Mouse (Mus musculus): Measurements from ENCODE around the gene Cdh7. TPM values are rescaled to one million over a fixed set of nuclear protein-coding genes. Genes with fewer than 3 reads are reported as not detected.
A peak's percentile ranks its signal among the peaks of the same experiment; 100 is the strongest.

The Cdh7 gene
- 12.0 and 15.1 TPM in 2 replicates for polyA plus RNA-seq (2015; fragmentation: Nextera tagmentation; extraction: Ambion mirVana)

GRCm38 (mm10) chr1:109982064-109982808, at the start of gene Cdh7:
Gene Cdh7 (plus strand): TSS chr1:109982431.
- Histone ChIP-seq H3K36me3 (no peaks in the 10 kb centered on the region), H3K27me3 (no peaks in the 10 kb centered on the region), H3K27ac (replicated peaks) (peak within 1 kb of the TSS; percentile 81), H3K4me2 (peak within 1 kb of the TSS; percentile 86), H3K4me3 (peak within 1 kb of the TSS; percentile 69), H3K9me3 (no peaks in the 10 kb centered on the region), H3K9ac (peak within 1 kb of the TSS; percentile 75), H3K4me1 (replicated peaks) (peaks cover 29% of the 10 kb centered on the region)
- peak; percentile 92 for ATAC-seq (ENCODE audit: low read depth)
- 0% methylated on average over 35 of the region's 35 CpGs for WGBS

- Histone ChIP-seq H3K4me2 (no peak overlapping the region), H3K4me1 (replicated peaks) (no peaks in the 10 kb centered on the region), H3K27ac (replicated peaks) (no peak overlapping the region), H3K9ac (no peak overlapping the region), H3K9me3 (no peaks in the 10 kb centered on the region), H3K27me3 (no peaks in the 10 kb centered on the region), H3K36me3 (no peaks in the 10 kb centered on the region), H3K4me3 (no peak overlapping the region)
- ATAC-seq (ENCODE audit: low read depth): peak; percentile 36; the same call in 1 of the 2 replicates
- WGBS: 62% methylated on average over 3 of the region's 3 CpGs
Measured at GRCm38 (mm10) chr1:109932674-109933073, 49.6 kb upstream of the Cdh7 start.

DNA sequence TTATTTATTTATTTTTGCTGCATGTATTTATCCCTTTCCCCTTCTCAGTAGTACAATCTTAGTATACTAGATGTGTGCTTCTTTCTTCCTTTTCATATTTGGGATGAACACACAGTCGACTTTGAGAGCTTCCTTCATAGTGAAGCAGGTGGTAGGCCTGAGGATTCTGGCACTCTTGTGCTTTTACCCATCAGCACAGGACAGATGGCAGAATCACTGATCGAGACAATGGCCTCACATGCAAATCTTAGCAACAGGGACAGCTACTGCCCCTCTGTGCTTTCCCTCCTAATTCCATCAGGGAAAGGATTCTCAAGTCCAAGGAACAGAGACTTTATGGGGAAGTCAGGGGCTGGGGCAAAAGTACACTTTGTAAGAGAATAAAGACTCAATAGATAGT, 33.7 kb upstream of the Cdh7 start:
- Histone ChIP-seq H3K4me3 (no peak overlapping the region), H3K36me3 (no peaks in the 10 kb centered on the region), H3K9me3 (no peaks in the 10 kb centered on the region), H3K4me1 (replicated peaks) (no peaks in the 10 kb centered on the region), H3K27ac (replicated peaks) (no peak overlapping the region), H3K9ac (no peak overlapping the region), H3K4me2 (no peak overlapping the region), H3K27me3 (no peaks in the 10 kb centered on the region)
- 56% methylated on average over 2 of the region's 2 CpGs for WGBS
- no peak for ATAC-seq (ENCODE audit: low read depth)

- WGBS: 31% methylated on average over 5 of the region's 5 CpGs
- no peaks in the 10 kb centered on the region for H3K36me3 ChIP-seq
- no peak overlapping the region for H3K4me3 ChIP-seq
- H3K9ac ChIP-seq: no peak overlapping the region
- no peak overlapping the region for H3K27ac ChIP-seq (replicated peaks)
- H3K4me1 ChIP-seq (replicated peaks): no peaks in the 10 kb centered on the region
- H3K9me3 ChIP-seq: no peaks in the 10 kb centered on the region
- H3K27me3 ChIP-seq: no peaks in the 10 kb centered on the region
- no peak for ATAC-seq (ENCODE audit: low read depth)
- no peak overlapping the region for H3K4me2 ChIP-seq
Measured at GRCm38 (mm10) chr1:109971721-109972425, 10.4 kb upstream of the Cdh7 start.

DNA sequence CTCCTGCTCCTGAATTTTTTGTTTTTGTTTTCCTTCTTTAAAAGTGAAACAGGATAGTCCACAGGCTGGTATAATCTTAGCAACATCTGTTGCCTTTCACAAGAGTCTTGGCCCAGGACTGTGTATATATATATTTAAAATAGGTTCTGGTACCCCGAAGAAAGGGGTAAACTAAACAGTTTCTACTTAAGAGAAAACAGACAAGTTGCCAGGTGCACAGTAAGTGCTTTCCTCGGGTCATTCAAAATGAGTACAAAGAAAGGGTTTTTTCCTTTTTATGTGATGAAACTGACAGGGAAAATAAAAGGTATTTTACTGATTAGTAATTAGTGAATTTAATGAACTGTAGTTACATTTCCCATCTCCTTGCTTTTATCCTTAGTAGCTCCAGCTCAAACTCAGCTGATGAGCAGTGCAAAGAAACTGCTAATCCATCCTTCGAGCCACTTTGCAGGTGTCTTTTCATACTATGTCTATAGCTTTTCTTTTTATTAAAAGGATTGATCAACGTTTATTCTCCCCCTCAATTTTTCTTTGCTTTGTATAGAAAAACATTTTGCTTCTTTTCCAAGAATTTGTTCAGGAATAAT, 9.7 kb upstream of the Cdh7 start:
- no peaks in the 10 kb centered on the region for H3K27me3 ChIP-seq
- WGBS: 42% methylated on average over 4 of the region's 4 CpGs
- no peak overlapping the region for H3K9ac ChIP-seq
- H3K4me2 ChIP-seq: no peak overlapping the region
- H3K27ac ChIP-seq (replicated peaks): no peak overlapping the region
- H3K36me3 ChIP-seq: no peaks in the 10 kb centered on the region
- no peak overlapping the region for H3K4me3 ChIP-seq
- H3K9me3 ChIP-seq: no peaks in the 10 kb centered on the region
- no peak for ATAC-seq (ENCODE audit: low read depth)
- H3K4me1 ChIP-seq (replicated peaks): no peaks in the 10 kb centered on the region

DNA sequence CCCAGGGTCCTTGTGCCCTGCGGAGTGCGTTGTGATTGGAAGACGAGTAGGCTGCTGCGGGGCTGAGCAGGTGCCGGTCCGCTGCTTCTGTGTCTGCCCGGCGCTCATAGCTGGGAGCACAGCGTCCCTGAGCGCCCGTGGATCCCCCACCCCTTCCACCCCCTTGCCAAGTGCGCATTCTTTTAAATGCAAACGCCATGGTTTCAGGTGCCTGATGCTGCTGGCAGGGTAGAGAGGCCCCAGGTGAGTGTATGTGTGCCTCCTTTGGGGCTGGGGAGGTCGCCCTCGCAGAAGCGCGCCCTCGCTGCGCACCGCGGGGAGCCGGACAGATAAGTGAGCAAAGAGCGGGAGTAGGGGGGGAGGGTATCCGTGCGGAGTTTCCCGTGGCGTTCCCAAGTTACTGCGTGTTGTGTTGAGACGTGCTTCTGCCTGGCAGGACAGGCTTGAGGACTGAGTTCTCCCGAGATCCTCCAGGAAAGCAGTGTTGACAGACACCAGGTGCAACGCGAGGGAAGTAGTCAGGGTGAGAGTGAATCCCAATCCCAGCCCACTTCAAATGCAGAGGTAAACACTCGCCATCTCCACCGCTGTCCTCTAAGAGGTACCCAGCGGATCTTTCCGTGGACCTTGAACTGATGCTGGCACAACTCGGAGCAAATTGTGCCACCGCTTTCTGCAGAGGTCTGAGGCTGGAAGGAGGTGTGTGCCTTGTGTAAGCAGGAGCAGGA, 742 bp downstream of the Cdh7 start:
- Histone ChIP-seq H3K27ac (replicated peaks) (peak overlapping the region; percentile 81), H3K9ac (peak overlapping the region; percentile 75), H3K4me2 (peak overlapping the region; percentile 86), H3K27me3 (no peaks in the 10 kb centered on the region), H3K4me1 (replicated peaks) (peaks cover 29% of the 10 kb centered on the region), H3K36me3 (no peaks in the 10 kb centered on the region), H3K9me3 (no peaks in the 10 kb centered on the region), H3K4me3 (peak overlapping the region; percentile 69)
- under 1% methylated on average over 38 of the region's 38 CpGs for WGBS
- peak; percentile 92 for ATAC-seq (ENCODE audit: low read depth)

DNA sequence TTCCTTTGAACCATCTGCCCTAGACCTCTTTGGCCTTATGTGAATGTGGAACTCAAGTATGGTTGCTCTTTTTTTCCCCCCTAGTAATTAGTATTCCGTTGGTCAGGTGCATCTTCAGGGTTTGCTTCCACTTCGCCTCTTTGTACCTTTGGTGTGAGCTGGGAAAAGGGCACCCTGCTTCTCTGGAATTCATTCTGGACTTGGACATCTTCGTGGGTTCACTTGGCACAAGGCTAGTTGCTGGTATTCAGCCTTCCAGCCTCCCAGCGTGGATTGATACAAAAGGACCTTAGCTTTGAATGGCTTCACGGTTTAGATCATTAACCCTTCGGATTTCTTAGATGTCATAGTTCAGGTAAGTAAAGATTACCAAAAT, 1.3 kb downstream of the Cdh7 start:
- peak overlapping the region; percentile 81 for H3K27ac ChIP-seq (replicated peaks)
- no peaks in the 10 kb centered on the region for H3K9me3 ChIP-seq
- H3K4me2 ChIP-seq: peak overlapping the region; percentile 86
- 11% methylated on average over 6 of the region's 6 CpGs for WGBS
- peak overlapping the region; percentile 75 for H3K9ac ChIP-seq
- H3K4me1 ChIP-seq (replicated peaks): peaks cover 29% of the 10 kb centered on the region
- no peak for ATAC-seq (ENCODE audit: low read depth)
- H3K4me3 ChIP-seq: peak overlapping the region; percentile 69
- H3K36me3 ChIP-seq: no peaks in the 10 kb centered on the region
- no peaks in the 10 kb centered on the region for H3K27me3 ChIP-seq

GRCm38 (mm10) chr1:109984776-109985175, 2.5 kb downstream of the Cdh7 start:
- Histone ChIP-seq H3K9me3 (no peaks in the 10 kb centered on the region), H3K27ac (replicated peaks) (peak overlapping the region; percentile 54; the same call in 1 of the 2 replicates), H3K9ac (peak overlapping the region; percentile 34; the same call in 1 of the 2 replicates), H3K4me3 (peak overlapping the region; percentile 24), H3K36me3 (no peaks in the 10 kb centered on the region), H3K27me3 (no peaks in the 10 kb centered on the region), H3K4me2 (peak overlapping the region; percentile 44), H3K4me1 (replicated peaks) (peaks cover 29% of the 10 kb centered on the region)
- no peak for ATAC-seq (ENCODE audit: low read depth)
- 19% methylated on average over 3 of the region's 3 CpGs for WGBS

- H3K4me2 ChIP-seq: peak overlapping the region; percentile 13
Measured at GRCm38 (mm10) chr1:109985468-109985867, 3.2 kb downstream of the Cdh7 start.

DNA sequence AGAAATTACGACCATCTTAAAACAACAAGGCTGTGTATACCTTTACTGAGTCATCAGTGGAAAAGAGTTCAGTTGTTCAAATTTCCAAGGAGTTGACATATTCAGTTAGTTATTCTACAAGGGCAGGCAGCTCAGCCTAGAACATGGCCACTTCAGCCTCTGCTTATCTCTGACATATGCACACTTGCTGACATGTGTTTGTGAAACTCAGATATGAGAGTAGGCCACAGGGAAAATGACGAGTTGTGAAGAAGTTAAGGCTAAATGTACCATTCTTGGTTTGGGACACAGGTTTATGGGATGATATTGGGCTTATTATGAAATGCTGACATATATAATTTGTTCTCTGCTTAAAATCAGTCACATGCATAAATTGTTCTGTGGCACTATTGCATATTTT, 7.3 kb downstream of the Cdh7 start:
- no peak overlapping the region for H3K9ac ChIP-seq
- no peak overlapping the region for H3K27ac ChIP-seq (replicated peaks)
- no peaks in the 10 kb centered on the region for H3K9me3 ChIP-seq
- H3K4me2 ChIP-seq: no peak overlapping the region
- H3K4me1 ChIP-seq (replicated peaks): peaks cover 7% of the 10 kb centered on the region
- WGBS: 84% methylated on average over 2 of the region's 2 CpGs
- H3K4me3 ChIP-seq: no peak overlapping the region
- H3K27me3 ChIP-seq: no peaks in the 10 kb centered on the region
- H3K36me3 ChIP-seq: no peaks in the 10 kb centered on the region
- no peak for ATAC-seq (ENCODE audit: low read depth)

More at GRCm38 (mm10) chr1:109985468-109985867, 3.2 kb downstream of the Cdh7 start:
- Histone ChIP-seq H3K9ac (no peak overlapping the region), H3K27me3 (no peaks in the 10 kb centered on the region), H3K36me3 (no peaks in the 10 kb centered on the region), H3K4me1 (replicated peaks) (peaks cover 29% of the 10 kb centered on the region), H3K27ac (replicated peaks) (no peak overlapping the region), H3K4me3 (peak overlapping the region; percentile 15; the same call in 1 of the 2 replicates), H3K9me3 (no peaks in the 10 kb centered on the region)
- WGBS: 9% methylated on average over 1 of the region's 1 CpGs
- no peak for ATAC-seq (ENCODE audit: low read depth)

DNA sequence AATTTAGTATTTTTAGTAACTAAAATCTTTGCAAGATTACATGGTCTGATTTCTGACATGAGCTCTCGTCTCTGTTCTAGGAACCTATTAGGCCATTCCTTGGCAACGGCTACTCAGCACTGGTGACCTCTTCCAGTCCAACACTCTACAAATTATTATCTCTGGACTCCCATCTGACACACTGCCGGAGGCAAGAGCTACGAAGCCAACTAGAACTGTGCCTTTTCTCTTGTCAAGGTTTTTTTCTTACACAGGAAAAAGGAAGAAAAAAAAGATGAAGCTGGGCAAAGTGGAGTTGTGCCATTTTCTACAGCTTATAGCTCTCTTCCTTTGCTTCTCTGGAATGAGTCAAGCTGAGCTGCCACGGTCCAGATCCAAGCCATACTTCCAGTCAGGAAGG, 11.7 kb downstream of the Cdh7 start:
- Histone ChIP-seq H3K9me3 (no peaks in the 10 kb centered on the region), H3K4me1 (replicated peaks) (no peaks in the 10 kb centered on the region), H3K27me3 (no peaks in the 10 kb centered on the region), H3K4me3 (no peak overlapping the region), H3K27ac (replicated peaks) (no peak overlapping the region), H3K4me2 (no peak overlapping the region), H3K36me3 (no peaks in the 10 kb centered on the region), H3K9ac (no peak overlapping the region)
- WGBS: 80% methylated on average over 5 of the region's 5 CpGs
- no peak for ATAC-seq (ENCODE audit: low read depth)

DNA sequence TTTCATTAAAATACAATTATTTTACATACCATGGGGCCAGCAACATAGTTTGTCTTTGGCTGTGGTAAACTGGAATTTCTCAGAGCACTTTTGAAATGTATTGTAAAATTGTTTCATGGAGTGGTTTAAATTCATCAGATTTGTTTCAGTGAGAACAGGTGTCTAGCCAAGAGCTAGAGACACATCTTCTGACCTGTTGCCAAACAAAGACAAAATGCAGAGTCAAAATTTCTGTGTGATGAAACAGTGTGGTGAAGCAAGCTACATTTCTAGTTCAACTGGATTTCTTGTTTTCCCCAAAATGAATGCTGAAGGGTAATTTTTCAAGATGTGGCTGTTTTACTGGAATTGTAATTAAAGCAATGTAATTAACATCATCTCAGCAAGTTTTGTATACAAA, 22.2 kb downstream of the Cdh7 start:
- H3K4me2 ChIP-seq: no peak overlapping the region
- H3K4me3 ChIP-seq: no peak overlapping the region
- H3K27ac ChIP-seq (replicated peaks): no peak overlapping the region
- no peaks in the 10 kb centered on the region for H3K36me3 ChIP-seq
- H3K9me3 ChIP-seq: no peaks in the 10 kb centered on the region
- no peaks in the 10 kb centered on the region for H3K27me3 ChIP-seq
- no peaks in the 10 kb centered on the region for H3K4me1 ChIP-seq (replicated peaks)
- no peak overlapping the region for H3K9ac ChIP-seq
- no peak for ATAC-seq (ENCODE audit: low read depth)

Data from neural tube, embryonic 13.5 days (tissue).